Mouse (Mus musculus): ENCODE measurements at regions not wholly inside any gene's neighbourhood (a gene's known extent, or its start where the extent isn't known, plus 50 kb on each side); places are given as distances from the start of the nearest gene placed in this dataset.

DNA sequence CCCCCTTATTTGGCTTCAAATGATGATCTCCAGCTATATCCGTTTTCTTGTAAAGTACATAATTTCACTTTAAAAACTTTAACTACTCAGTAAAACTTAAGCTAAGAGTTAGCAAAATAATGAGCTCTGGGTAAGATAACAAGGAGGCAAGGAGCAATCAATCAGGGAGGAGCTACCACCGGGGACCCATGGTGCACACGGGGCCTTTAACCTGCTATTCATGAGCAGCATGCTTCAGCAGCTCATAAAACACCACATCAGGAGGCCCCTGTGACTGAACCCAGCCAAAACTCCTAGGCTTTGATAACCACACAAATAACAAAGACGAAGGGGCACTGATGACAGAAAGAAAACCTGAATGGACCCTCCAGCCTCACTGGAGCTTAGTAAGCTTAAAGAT, 202.1 kb downstream of the Rpl36a-ps1 start:
- H3K27me3 ChIP-seq: peaks cover 5% of the 10 kb centered on the region
- no peak for TF ChIP-seq CTCF (IDR thresholded peaks at IDR 0.05)
- ChIA-PET CTCF (interaction anchor here (1.2 to 1.4 kb wide), 3 partner anchors 9 to 13 kb away, joined by 3 to 6 read pairs (median 4); no protein-coding TSS in a partner anchor), POLR2A (no interaction called here)
- ATAC-seq (no peak), DNase-seq (ENCODE audit: low read depth, low spot score) (no peak)
- in situ Hi-C loops (cut with MboI; ENCODE audit: low pct_unique_long_range_greater_than_20kb): no loop called here

DNA sequence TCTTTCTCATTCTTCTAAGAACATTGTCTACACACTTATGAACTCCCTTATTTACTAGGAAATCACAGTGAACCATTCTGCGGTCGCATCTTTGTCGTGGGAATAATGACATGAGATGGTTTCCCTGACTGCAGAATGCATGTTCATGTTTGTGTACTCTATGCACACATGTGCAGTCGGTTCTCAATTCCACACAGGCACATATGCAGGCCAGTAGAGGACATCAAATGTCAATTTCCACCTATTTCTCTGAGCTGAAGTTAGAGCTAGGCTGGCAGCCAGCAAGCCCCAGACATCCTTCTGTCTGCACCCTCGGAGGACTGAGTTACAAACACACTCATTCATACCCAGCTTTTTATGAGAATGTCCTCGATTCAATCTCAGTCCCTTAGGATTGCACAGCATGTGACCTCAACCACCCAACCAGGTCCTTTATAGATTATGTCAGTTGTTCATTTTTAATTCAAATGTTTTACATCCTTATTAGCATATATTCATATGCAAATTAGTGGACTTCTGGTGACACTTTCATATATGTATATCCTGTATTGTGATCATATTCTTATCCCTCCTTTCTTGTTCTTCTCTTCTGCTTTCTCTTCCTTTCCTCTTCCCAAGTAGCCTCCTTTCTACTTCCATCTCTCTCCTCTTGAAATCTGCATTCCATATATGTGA, 202.7 kb downstream of the Rpl36a-ps1 start:
- in situ Hi-C loops (cut with MboI; ENCODE audit: low pct_unique_long_range_greater_than_20kb): no loop called here
- ATAC-seq (no peak), DNase-seq (ENCODE audit: low read depth, low spot score) (no peak)
- ChIA-PET CTCF (interaction anchor here (1.2 to 1.9 kb wide), 4 partner anchors 8 to 14 kb away, joined by 3 to 6 read pairs (median 4); no protein-coding TSS in a partner anchor), POLR2A (no interaction called here)
- H3K27me3 ChIP-seq: peaks cover 5% of the 10 kb centered on the region
- no peak for TF ChIP-seq CTCF (IDR thresholded peaks at IDR 0.05)

DNA sequence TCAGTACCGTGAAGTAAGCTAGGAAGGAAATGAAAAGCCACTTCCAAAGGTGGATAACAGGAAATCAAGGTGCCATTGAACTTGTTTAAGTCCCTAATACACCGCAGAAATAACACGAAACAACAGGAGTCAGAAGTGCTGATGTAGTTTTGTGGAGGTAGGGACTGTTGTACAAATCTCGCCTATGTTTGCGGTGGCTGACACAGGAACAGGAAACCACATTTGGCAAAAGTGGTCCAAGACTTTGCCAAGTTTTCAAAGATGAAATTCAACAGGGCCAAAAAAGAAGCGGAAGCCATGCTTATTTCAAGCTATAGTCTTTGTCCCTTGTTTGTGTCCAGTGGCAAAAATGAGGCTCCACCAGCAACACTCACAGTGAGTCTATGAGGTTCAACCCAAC, 204.3 kb downstream of the Rpl36a-ps1 start:
- CTCF ChIA-PET: interaction anchor here (1.9 kb wide), 1 partner anchor 13 kb away, joined by 4 read pairs; no protein-coding TSS in a partner anchor
- no peak for TF ChIP-seq CTCF (IDR thresholded peaks at IDR 0.05)
- in situ Hi-C loops (cut with MboI; ENCODE audit: low pct_unique_long_range_greater_than_20kb): no loop called here
- H3K27me3 ChIP-seq: peaks cover 3% of the 10 kb centered on the region
- DNase-seq (ENCODE audit: low read depth, low spot score) (no peak), ATAC-seq (no peak)
- POLR2A ChIA-PET: no interaction called here

- in situ Hi-C loops (cut with MboI; ENCODE audit: low pct_unique_long_range_greater_than_20kb): no loop called here
Measured at GRCm38 (mm10) chr14:98781711-98782110, 212.4 kb downstream of the Rpl36a-ps1 start.

GRCm38 (mm10) chr14:98772080-98772479, 222.0 kb downstream of the Rpl36a-ps1 start:
- DNase-seq (ENCODE audit: low read depth, low spot score) (no peak), ATAC-seq (no peak)
- in situ Hi-C loops (cut with MboI; ENCODE audit: low pct_unique_long_range_greater_than_20kb): no loop called here
- ChIA-PET CTCF (no interaction called here), POLR2A (no interaction called here)
- peaks cover 6% of the 10 kb centered on the region for H3K27me3 ChIP-seq
- TF ChIP-seq CTCF (IDR thresholded peaks at IDR 0.05): no peak

More at GRCm38 (mm10) chr14:98781711-98782110, 212.4 kb downstream of the Rpl36a-ps1 start:
- POLR2A ChIA-PET: no interaction called here
- TF ChIP-seq CTCF (IDR thresholded peaks at IDR 0.05): no peak
- DNase-seq (ENCODE audit: low read depth, low spot score) (no peak), ATAC-seq (no peak)
- CTCF ChIA-PET: no interaction called here
- peaks cover 6% of the 10 kb centered on the region for H3K27me3 ChIP-seq

- ChIA-PET POLR2A (no interaction called here), CTCF (no interaction called here)
- no peak for TF ChIP-seq CTCF (IDR thresholded peaks at IDR 0.05)
- ATAC-seq (no peak), DNase-seq (ENCODE audit: low read depth, low spot score) (no peak)
- in situ Hi-C loops (cut with MboI; ENCODE audit: low pct_unique_long_range_greater_than_20kb): no loop called here
- H3K27me3 ChIP-seq: no peaks in the 10 kb centered on the region
Measured at GRCm38 (mm10) chr14:98768845-98769244, 225.3 kb downstream of the Rpl36a-ps1 start.

- TF ChIP-seq CTCF (IDR thresholded peaks at IDR 0.05): no peak
- ATAC-seq (no peak), DNase-seq (ENCODE audit: low read depth, low spot score) (no peak)
- CTCF ChIA-PET: no interaction called here
- POLR2A ChIA-PET: no interaction called here
- in situ Hi-C loops (cut with MboI; ENCODE audit: low pct_unique_long_range_greater_than_20kb): no loop called here
- H3K27me3 ChIP-seq: no peaks in the 10 kb centered on the region
Measured at GRCm38 (mm10) chr14:98767481-98767880, 226.6 kb downstream of the Rpl36a-ps1 start.

GRCm38 (mm10) chr14:98765358-98765757, 228.8 kb downstream of the Rpl36a-ps1 start:
- DNase-seq (ENCODE audit: low read depth, low spot score): no peak
- CTCF ChIA-PET: no interaction called here

DNA sequence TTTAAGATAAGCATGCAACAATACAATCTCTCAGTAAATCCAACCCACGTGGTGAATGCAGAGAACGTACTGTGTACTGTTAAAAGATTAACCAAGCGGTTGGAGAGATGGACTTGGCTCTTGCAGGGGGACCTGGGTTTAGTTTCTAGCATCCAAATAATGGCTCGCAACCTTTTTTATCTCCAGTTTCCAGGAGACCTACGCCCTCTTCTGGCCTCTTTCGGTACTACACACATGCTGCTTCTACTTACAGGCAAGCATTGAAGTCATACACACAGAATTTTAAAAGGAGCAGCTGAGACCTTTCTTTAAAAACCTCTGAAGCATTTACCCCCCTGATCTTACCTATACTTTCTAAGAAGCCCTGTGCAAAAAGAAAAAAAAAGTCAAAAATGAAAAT, 243.4 kb downstream of the Rpl36a-ps1 start:
- CTCF ChIA-PET: no interaction called here

More at GRCm38 (mm10) chr14:98765358-98765757, 228.8 kb downstream of the Rpl36a-ps1 start:
- ATAC-seq: no peak
- in situ Hi-C loops (cut with MboI; ENCODE audit: low pct_unique_long_range_greater_than_20kb): no loop called here
- no peak for TF ChIP-seq CTCF (IDR thresholded peaks at IDR 0.05)
- H3K27me3 ChIP-seq: no peaks in the 10 kb centered on the region
- POLR2A ChIA-PET: no interaction called here

DNA sequence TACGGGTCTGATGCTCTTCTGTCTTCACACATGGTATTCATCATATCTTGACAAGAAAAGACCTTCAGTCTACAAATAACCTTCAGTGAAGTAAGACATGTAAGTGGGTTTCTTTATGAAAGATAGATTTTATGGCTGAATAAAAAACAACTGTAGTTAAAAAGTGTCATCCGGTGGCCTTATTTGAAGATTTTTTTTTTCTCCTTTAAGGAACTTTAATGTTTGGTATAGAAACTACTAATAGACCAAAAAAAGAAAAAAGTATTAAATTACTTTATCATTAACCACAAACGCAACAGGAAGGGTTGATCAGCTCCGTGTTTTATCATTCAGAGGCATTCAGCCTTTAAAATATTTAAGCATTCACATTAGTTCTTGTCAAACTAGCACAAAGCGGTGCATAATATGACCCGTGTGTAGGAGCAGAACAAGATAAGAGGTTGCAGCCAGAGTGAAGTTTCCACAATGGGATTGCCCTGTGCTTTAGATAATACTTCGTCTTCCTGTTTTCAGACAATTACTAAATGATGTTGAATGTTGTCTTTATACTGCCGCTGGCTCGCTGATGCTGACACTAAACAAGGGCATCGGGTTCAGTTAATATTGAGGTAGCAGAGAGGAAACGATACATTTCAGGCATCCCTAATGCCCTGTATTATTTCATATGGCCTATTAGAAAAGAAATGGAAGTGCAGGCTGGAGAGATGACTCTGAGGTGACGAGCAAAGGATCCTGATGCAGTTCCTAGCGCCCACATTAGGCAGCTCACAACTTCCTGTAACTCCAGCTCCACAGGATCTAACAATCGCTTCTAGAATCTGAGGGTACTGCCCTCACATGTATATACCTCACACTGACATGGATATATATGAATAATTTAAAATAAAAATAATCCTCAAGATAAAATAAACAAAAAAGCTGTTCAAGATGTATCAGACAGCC, 244.8 kb downstream of the Rpl36a-ps1 start:
- peaks cover 7% of the 10 kb centered on the region for H3K27me3 ChIP-seq
- POLR2A ChIA-PET: no interaction called here
- in situ Hi-C loops (cut with MboI; ENCODE audit: low pct_unique_long_range_greater_than_20kb): no loop called here
- ATAC-seq (no peak), DNase-seq (ENCODE audit: low read depth, low spot score) (no peak)
- CTCF ChIA-PET: no interaction called here
- no peak for TF ChIP-seq CTCF (IDR thresholded peaks at IDR 0.05)

More for the DNA sequence above, 243.4 kb downstream of the Rpl36a-ps1 start:
- peak; percentile 40 for TF ChIP-seq CTCF (IDR thresholded peaks at IDR 0.05)
- H3K27me3 ChIP-seq: peaks cover 7% of the 10 kb centered on the region
- in situ Hi-C loops (cut with MboI; ENCODE audit: low pct_unique_long_range_greater_than_20kb): no loop called here
- DNase-seq (ENCODE audit: low read depth, low spot score) (no peak), ATAC-seq (no peak)
- POLR2A ChIA-PET: no interaction called here
